Mouse (Mus musculus) retina, postnatal 1 day (tissue): Measurements from ENCODE around the gene Mum1.

Source experiments
- DNase-seq: peaks from one replicate; pipeline ENCODE4 v3.0.0-alpha.2; 2012

Gene Mum1

DNA sequence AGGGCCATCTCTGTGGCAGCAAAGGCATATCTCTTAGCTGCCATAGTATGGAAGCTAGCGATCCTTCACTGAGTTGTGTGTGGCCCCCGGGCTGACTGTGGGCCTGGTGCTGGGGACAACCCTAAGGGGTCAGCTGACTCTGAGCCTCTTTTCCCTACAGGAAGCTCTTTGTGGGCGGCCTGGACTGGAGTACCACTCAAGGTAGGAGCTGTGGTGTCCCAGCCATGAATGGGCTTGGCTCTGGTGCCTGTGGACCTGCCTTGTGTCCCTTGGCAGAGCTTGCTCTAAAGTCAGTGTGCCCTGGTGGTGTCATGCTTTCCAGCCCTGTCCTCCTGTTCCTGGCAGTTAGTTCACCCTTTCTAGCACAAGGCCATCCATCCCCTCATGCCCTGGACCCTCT lies 47.6 kb downstream of the Mum1 start:
- no peak for DNase-seq

DNA sequence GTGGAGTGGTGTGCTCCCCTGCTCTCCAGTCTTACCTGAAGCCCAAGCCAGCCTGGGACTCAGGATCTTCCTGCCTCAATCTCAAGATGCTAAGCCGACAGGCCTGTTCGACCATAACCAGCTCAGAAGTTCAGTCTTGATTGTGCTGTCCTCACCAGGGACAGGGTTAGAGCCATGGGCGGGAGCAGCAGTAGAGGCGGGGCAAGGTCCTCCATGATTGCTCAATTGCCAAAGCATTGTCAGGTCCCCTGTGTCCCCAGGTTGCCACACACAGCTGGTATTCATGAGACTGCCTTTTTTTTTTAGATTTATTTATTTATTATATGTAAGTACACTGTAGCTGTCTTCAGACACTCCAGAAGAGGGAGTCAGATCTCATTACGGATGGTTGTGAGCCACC lies 50.0 kb downstream of the Mum1 start:
- DNase-seq = no peak

DNA sequence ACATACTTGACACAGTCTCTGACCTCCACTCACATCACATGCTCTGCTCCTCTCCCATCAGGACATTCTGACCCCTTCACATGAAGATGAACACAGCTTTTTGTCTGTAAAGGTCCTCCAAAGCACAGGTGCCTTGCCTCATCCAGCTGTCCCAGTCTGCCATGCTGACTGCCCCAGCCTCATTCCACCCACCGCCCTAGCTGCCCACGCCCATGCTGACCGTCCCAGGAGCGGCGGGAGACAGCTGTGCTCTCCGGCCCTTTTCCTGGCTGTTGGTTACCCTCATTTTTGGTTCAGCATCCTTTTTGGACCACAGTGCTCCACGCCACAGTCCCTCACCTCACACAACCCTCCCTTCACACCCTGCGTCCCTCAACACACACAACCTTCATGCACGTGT lies 52.2 kb downstream of the Mum1 start:
- no peak for DNase-seq

DNA sequence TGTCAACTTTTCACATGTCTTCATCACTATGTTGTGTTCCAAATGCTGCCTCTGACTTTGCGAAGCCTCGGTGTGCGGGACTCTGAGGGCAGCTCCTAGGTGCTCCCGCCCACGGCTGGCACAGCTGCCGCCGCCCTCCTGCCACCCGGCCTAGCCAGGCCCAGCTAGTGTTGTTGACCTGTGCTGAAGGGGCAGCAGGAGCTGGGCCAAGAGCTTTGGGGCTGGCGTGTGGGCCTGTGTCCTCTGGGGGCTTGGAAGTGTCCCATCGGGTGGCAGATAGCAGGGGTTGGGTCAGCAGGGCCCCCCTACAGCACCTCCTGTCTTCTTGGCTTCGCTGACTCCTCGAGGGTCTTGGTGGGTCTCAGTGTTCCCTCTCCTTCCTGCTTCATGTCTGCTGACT lies 53.0 kb downstream of the Mum1 start:
- no peak for DNase-seq

DNA sequence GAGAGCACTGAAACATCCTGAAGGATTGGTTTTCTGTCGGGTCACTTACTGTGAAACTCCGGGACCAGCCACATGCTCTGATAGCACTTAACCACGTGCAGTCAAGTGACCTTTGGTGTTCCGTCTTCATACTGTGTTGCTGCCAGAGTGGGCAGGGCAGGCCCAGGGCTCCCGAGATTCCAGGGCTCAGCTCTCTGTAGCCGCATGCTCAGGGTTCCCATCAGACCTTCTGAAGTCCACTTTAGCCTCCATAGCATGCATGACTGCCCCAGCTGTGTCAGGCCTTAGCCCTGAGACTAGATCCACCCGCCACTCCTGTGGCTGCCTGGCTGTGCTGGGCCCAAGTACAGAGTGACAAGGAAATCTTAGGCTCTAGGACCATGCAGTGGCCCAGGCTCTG lies 55.1 kb downstream of the Mum1 start:
- DNase-seq = no peak

DNA sequence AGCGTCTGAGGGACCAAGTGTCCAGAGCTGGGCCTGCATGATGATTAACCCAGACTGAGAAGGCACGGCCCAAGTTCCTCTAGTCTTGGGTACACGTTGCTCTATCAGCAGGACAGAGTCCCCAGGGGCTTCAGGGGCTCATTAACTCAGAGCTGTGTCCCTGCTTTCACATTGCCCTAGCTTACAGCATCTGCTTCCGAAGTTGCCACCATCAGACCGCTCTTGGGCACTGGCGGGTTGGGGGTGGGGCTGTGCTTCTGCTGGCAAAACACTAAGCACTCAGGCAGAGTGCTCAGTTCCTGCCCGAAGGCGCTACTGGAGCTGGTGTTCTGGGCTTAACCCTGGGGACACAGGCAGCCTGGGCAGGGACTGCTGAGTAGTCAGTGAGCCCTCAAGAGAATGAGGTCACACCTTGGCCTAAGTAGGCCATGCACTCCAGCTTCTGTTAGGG lies 55.7 kb downstream of the Mum1 start:
- peak; percentile 84 for DNase-seq

DNA sequence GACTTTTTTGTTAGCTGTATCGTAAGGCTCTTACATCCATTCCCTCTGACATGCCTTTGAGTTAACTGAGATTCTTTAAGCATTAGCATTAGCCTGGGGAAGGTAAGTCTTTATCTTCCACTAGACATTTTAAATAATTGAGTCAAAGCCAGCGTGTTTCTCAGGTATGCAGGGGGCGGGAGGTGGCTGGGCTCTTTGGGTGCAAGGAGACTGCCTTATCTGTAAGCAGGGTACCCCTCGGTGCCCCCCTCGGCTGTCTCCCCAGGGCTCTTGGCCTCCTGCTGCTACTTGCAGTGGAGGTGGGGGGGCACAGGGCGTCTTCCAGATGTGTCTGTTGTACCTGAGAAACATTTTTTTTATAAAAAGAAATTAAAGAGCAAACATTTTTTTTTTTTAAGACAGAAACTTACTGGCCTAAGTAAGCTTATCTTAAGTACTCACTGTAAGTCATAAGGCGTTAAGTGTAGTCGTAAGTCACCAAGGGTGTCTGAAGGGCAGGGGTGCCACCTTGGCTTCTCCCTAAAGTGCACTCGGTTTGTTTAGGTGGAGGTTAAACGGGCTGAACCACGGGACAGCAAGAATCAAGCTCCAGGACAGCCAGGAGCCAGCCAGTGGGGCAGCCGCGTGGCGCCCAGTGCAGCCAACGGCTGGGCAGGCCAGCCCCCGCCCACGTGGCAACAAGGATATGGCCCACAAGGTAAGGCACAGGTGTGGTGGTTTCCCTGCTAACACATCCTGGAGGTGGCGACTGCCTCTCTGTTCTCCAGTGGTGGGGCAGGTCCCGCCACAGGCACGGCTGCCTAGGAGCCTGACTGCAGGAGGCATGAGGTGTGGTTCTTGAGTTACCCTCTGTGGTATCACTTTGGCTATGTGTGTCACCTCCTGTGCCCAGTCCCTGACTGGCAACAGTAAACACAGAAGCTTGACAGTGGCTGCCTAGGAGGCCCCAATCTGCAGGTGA lies 56.5 kb downstream of the Mum1 start:
- no peak for DNase-seq

DNA sequence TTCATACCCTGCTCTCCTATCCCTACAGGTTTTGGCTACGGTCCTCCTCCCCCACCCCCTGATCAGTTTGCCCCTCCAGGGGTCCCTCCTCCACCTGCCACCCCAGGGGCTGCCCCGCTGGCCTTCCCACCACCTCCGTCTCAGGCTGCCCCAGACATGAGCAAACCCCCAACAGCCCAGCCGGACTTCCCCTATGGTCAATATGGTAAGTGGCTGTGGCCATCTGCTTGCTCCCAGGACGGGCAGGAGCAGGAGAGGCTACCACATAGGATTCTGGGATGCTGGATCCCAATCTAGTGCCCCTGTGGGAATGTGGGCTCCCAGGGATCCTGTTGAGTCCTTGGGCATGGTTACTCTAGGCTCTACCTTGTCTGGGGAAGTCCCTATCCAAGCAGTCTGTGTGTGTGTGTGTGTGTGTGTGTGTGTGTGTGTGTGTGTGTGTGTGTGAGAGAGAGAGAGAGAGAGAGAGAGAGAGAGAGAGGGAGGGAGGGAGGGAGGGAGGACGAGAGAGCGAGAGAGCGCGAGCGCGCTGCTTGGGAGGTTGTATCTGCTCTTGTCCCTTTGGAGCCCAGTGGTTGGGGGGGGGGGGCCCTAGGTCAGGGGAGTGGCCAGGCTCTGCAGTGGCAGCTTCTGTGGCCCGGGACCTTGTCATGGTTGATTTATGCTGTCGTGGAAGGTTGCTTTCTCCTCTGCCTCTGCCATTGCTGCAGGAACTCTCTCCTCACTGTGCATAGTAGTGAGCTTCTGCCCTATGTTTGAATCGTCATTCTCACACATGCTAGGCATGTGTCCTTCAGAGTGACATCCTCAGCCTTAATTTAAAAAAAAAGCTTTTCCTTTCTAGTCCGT lies 59.2 kb downstream of the Mum1 start:
- no peak for DNase-seq

DNA sequence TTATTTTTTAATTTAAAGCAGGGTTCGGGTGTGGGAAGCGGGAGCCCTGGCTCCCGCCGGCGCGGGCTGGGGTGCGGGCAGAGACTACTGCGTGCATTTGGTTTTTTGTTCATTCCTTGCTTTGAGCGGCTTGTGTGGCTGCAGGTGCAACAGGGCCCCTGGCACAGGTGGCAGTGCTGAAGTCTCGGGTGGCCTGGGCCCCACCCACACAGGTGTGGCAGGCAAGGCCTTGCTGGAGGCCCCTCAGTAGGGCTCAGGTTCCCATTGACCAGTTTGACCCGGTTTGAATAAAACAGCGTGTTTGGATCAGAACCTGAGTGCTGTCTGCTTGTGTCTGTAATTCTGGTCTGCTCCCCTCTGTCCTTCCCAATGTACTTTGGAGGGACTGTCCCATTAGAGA lies 61.9 kb downstream of the Mum1 start:
- DNase-seq = no peak

DNA sequence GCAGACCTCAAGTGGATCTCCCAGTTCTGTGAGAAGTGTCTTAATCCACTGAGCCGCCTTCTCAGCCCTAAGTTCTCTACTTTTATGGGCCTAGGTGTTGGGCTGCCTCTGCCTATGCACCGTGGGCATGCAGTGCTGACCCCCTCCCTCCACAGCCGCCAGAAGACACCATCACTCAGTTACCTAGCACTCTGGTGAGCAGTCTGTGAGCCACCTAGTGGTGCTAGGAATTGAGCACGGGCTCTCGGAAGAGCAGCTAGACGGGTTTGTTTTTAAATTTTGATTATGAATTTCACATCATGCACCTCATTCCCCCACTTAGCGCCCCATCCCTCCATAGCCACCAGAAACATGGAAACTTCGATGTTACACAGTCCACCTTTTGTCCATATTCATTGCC lies 62.4 kb downstream of the Mum1 start:
- no peak for DNase-seq

DNA sequence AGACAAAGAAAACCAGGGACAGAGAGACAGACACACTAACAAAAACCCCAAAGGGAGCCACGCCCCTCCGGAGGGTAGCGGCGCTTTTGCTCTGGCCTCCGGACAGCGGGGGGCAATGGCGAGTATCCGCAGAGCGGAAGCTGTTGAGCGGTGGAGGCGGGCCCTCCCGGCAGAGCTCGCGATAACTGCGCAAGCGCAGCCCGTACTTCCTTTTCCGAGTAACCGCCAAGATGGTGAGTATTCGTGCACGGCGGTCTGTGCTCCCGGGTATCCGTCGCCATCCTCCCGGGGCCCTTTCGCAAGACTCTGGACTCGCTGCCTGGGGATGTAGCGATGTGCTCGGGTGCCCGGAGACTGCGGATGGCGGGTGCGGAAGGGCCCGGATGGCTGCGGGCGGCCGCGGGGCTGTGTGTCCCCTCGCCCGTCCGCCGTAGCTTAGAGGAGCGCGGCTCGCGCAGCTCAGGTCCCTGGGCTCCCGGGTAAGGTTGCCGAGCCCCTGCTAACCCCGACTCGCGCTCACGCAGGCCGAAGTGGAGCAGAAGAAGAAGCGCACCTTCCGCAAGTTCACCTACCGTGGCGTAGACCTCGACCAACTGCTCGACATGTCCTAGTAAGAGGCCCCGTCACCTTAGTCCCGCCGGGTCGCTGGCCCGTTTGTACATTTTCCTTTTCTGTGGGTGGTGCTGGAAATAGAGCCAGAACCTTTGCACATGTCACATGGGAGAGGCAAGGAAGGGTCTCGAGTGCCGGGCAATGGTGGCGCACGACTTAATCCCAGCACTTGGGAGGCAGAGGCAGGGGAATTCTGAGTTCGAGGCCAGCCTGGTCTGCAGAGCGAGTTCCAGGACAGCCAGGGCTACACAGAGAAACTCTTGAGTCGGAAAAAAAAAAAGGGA lies 66.3 kb downstream of the Mum1 start, which contains the start of gene Rps15:
TSS of gene Rps15 (plus strand) at position 203 of the 896 bp plus-strand sequence.
- DNase-seq = peak; percentile 98

DNA sequence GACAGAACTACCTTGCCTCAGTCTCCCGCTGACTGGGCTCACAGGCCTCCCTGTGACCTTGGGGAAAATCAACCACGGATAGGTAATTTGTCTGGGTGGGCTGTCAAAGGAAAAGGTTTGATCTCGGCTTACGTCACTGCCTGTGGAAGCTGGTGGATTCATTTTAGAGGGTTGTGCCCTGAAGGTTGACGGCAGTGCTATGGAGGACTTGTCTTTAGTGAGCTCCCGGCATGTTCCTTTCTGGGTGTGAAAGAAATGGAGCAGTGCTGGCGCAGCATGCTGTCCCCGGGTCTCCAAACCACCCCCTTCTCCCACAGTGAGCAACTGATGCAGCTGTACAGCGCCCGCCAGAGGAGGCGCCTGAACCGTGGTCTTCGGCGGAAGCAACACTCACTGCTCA lies 67.1 kb downstream of the Mum1 start:
- no peak for DNase-seq
